Mouse (Mus musculus): Measurements from ENCODE around the gene Uchl1.

GRCm38 (mm10) chr5:66703317-66704004 is 27.6 kb downstream of the Uchl1 start:
- TF ChIP-seq CTCF (IDR thresholded peaks at IDR 0.05): no peak
- TF ChIP-seq POLR2A (IDR thresholded peaks at IDR 0.05; ENCODE audit: insufficient read depth, low read depth, low read length): no peak
- no peak for TF ChIP-seq EP300 (IDR thresholded peaks at IDR 0.05; ENCODE audit: insufficient read depth, low read depth, low read length)
